ENCODE assay signal across 16 mouse cellular contexts in genomic region chr8:112755171-112755570, GRCm38 (mm10).
DNase-seq lines count a peak whose midpoint lies in the region; ATAC-seq and TF ChIP-seq lines count a peak whose summit lies in the region.
"Had no signal": no experiment of that assay in that cellular context is flagged by ENCODE, and none has a peak within 500 bp of the region (broad histone marks: within the 10 kb centered on the region; RNA-seq: fewer than 3 reads in every experiment).

No protein-coding gene starts in this region.

- no peaks in the 10 kb centered on the region for H3K36me3 ChIP-seq in forebrain, embryonic 13.5 days (ENCODE audit: poor library complexity, severe bottlenecking)
- H3K36me3 ChIP-seq in forebrain, embryonic 12.5 days (replicated peaks), result no peaks in the 10 kb centered on the region
- H3K36me3 ChIP-seq in forebrain, embryonic 15.5 days, result no peaks in the 10 kb centered on the region
- H3K36me3 ChIP-seq in hindbrain, embryonic 10.5 days, result no peaks in the 10 kb centered on the region
- H3K36me3 ChIP-seq: embryonic facial prominence, embryonic 10.5 days; embryonic facial prominence, embryonic 12.5 days had no signal

- WGBS in forebrain, embryonic 13.5 days, result 48% methylated on average over 4 of the region's 4 CpGs
- WGBS in forebrain, embryonic 12.5 days, result 73% methylated on average over 4 of the region's 4 CpGs
- WGBS in forebrain, embryonic 15.5 days, result 35% methylated on average over 4 of the region's 4 CpGs
- 92% methylated on average over 4 of the region's 4 CpGs for WGBS in hindbrain, embryonic 10.5 days

- no peak overlapping the region for H3K9ac ChIP-seq in forebrain, embryonic 13.5 days
- H3K9ac ChIP-seq in forebrain, embryonic 12.5 days, result no peak overlapping the region
- H3K9ac ChIP-seq in forebrain, embryonic 15.5 days (replicated peaks), result no peak overlapping the region
- H3K9ac ChIP-seq: embryonic facial prominence, embryonic 12.5 days had no signal

- H3K4me1 ChIP-seq in forebrain, embryonic 13.5 days, result peaks cover 6% of the 10 kb centered on the region; the same call in 1 of the 2 replicates
- no peaks in the 10 kb centered on the region for H3K4me1 ChIP-seq in forebrain, embryonic 12.5 days
- 0 out of 2 replicates have a peak, but pooled peaks cover 7% of the 10 kb centered on the region for H3K4me1 ChIP-seq in forebrain, embryonic 15.5 days
- H3K4me1 ChIP-seq in hindbrain, embryonic 10.5 days (replicated peaks), result no peaks in the 10 kb centered on the region
- H3K4me1 ChIP-seq: embryonic facial prominence, embryonic 10.5 days; embryonic facial prominence, embryonic 12.5 days had no signal

- no peak for TF ChIP-seq CTCF in brain, embryonic 14.5 days (IDR thresholded peaks at IDR 0.05; ENCODE audit: borderline replicate concordance, extremely low read depth, insufficient read depth, insufficient read length)

- H3K4me3 ChIP-seq in forebrain, embryonic 13.5 days, result no peak overlapping the region
- H3K4me3 ChIP-seq in forebrain, embryonic 12.5 days (replicated peaks), result no peak overlapping the region
- H3K4me3 ChIP-seq in forebrain, embryonic 15.5 days, result no peak overlapping the region
- H3K4me3 ChIP-seq in hindbrain, embryonic 10.5 days, result no peak overlapping the region
- H3K4me3 ChIP-seq: embryonic facial prominence, embryonic 10.5 days; embryonic facial prominence, embryonic 12.5 days had no signal

- H3K27me3 ChIP-seq in forebrain, embryonic 13.5 days, result no peaks in the 10 kb centered on the region
- no peaks in the 10 kb centered on the region for H3K27me3 ChIP-seq in forebrain, embryonic 12.5 days
- H3K27me3 ChIP-seq in forebrain, embryonic 15.5 days, result no peaks in the 10 kb centered on the region
- H3K27me3 ChIP-seq in hindbrain, embryonic 10.5 days (ENCODE audit: insufficient read depth, poor library complexity, severe bottlenecking), result no peaks in the 10 kb centered on the region
- H3K27me3 ChIP-seq: embryonic facial prominence, embryonic 12.5 days had no signal

- H3K27ac ChIP-seq in forebrain, embryonic 13.5 days, result no peak overlapping the region
- H3K27ac ChIP-seq in forebrain, embryonic 12.5 days, result no peak overlapping the region
- no peak overlapping the region for H3K27ac ChIP-seq in forebrain, embryonic 15.5 days (replicated peaks)
- no peak overlapping the region for H3K27ac ChIP-seq in hindbrain, embryonic 10.5 days
- H3K27ac ChIP-seq: embryonic facial prominence, embryonic 10.5 days; embryonic facial prominence, embryonic 12.5 days had no signal

- no peak overlapping the region for H3K4me2 ChIP-seq in forebrain, embryonic 13.5 days
- H3K4me2 ChIP-seq in forebrain, embryonic 12.5 days, result no peak overlapping the region
- H3K4me2 ChIP-seq in forebrain, embryonic 15.5 days (replicated peaks), result no peak overlapping the region
- H3K4me2 ChIP-seq: embryonic facial prominence, embryonic 12.5 days had no signal

- no peaks in the 10 kb centered on the region for H3K9me3 ChIP-seq in forebrain, embryonic 13.5 days (replicated peaks)
- no peaks in the 10 kb centered on the region for H3K9me3 ChIP-seq in forebrain, embryonic 12.5 days
- no peaks in the 10 kb centered on the region for H3K9me3 ChIP-seq in forebrain, embryonic 15.5 days
- H3K9me3 ChIP-seq in hindbrain, embryonic 10.5 days, result no peaks in the 10 kb centered on the region
- H3K9me3 ChIP-seq: embryonic facial prominence, embryonic 10.5 days; embryonic facial prominence, embryonic 12.5 days had no signal

- TF ChIP-seq POLR2A in brain, embryonic 14.5 days (IDR thresholded peaks at IDR 0.05; ENCODE audit: borderline replicate concordance, extremely low read depth, insufficient read depth, insufficient read length, poor library complexity, severe bottlenecking), result no peak

- peak; percentile 55; the same call in 1 of the 2 replicates for ATAC-seq in forebrain, embryonic 13.5 days
- no peak for ATAC-seq in forebrain, embryonic 12.5 days (ENCODE audit: low FRiP score)
- 0 out of 2 replicates have a peak, but pooled peaks have one; percentile 55 for ATAC-seq in forebrain, embryonic 15.5 days (replicated peaks)

- peak; percentile 83 for DNase-seq in brain, embryonic 14.5 days (ENCODE audit: low read depth)
- DNase-seq in hindbrain, embryonic 10.5 days (ENCODE audit: low spot score), result no peak
- DNase-seq in neural tube, embryonic 10.5 days (ENCODE audit: extremely low spot score, low spot score), result no peak
- DNase-seq: adrenal gland, adult 2 months; adrenal gland, postnatal 10 days; adrenal gland, postnatal 25 days; cerebellum, adult 11-12 months; cerebellum, adult 2 months; cerebellum, adult 9-10 months; cerebellum, postnatal 10 days; cerebellum, postnatal 25 days had no signal
